Mouse (Mus musculus) CH12.LX (cell line): ENCODE measurements at regions not wholly inside any gene's neighbourhood (a gene's known extent, or its start where the extent isn't known, plus 50 kb on each side); places are given as distances from the start of the nearest gene placed in this dataset.

Experiments used
- DNase-seq: peaks from one replicate; pipeline ENCODE4 v3.0.0-alpha.2; 2013; ENCODE audit errors: extremely low read depth
- H3K27ac ChIP-seq: 2 replicates; pipeline ENCODE4 v1.5.1; 2012; ENCODE audit warnings: low read depth, mild to moderate bottlenecking, control low read depth, moderate library complexity; ENCODE audit not compliant: insufficient read depth
- H3K27me3 ChIP-seq: replicated peaks from 2 replicates; pipeline ENCODE3; 2012; ENCODE audit warnings: inconsistent platforms
- H3K36me3 ChIP-seq, 2 experiments: replicated peaks in 1 of 2; 2 replicates each; pipeline versions ENCODE3 to v1.6.1; 2012; ENCODE audit warnings: inconsistent platforms in 1 of 2, low read length in 1 of 2, mild to moderate bottlenecking in 1 of 2, mixed read lengths in 1 of 2, moderate library complexity in 1 of 2; ENCODE audit not compliant: control insufficient read depth in 1 of 2, insufficient read depth in 1 of 2
- H3K4me1 ChIP-seq, 2 experiments: 2 replicates each; pipeline ENCODE4 v1.6.1; 2012; ENCODE audit warnings: inconsistent platforms in 1 of 2, moderate library complexity in 1 of 2; ENCODE audit not compliant: insufficient read depth in 2 of 2, control insufficient read depth in 1 of 2
- H3K4me2 ChIP-seq: 2 replicates; pipeline ENCODE4 v1.6.1; 2012; ENCODE audit warnings: low read depth, mild to moderate bottlenecking, control low read depth; ENCODE audit not compliant: poor library complexity, insufficient read depth, severe bottlenecking
- H3K4me3 ChIP-seq, 3 experiments: fragments of 150-350 bp in 1 of 3; sonication (generic) in 1 of 3; replicated peaks in 1 of 3; 2 replicates each; pipeline versions ENCODE3 to v1.5.1; 2011 to 2012; ENCODE audit warnings: low read depth in 2 of 3, low read length in 2 of 3, mild to moderate bottlenecking in 2 of 3, moderate library complexity in 2 of 3, control low read depth in 1 of 3, improper control_type of control experiment in 1 of 3, inconsistent platforms in 1 of 3, mixed read lengths in 1 of 3; ENCODE audit not compliant: poor library complexity in 1 of 3
- H3K79me2 ChIP-seq: replicated peaks from 2 replicates; pipeline ENCODE4 v1.6.1; 2012; ENCODE audit warnings: mild to moderate bottlenecking, moderate library complexity; ENCODE audit not compliant: control insufficient read depth, poor library complexity, insufficient read depth, severe bottlenecking; ENCODE audit errors: extremely low read depth
- H3K9ac ChIP-seq: 2 replicates; pipeline ENCODE4 v1.6.1; 2012; ENCODE audit warnings: low read depth, mild to moderate bottlenecking, control low read depth, moderate library complexity; ENCODE audit not compliant: insufficient read depth
- H3K9me3 ChIP-seq: replicated peaks from 2 replicates; pipeline ENCODE3; 2012; ENCODE audit warnings: low read length, inconsistent platforms, mixed read lengths
- CTCF ChIP-seq, 2 experiments: IDR thresholded peaks in 1 of 2; conservative IDR thresholded peaks in 1 of 2; 2 replicates each; pipeline ENCODE4 v1.5.1; 2011 to 2012; ENCODE audit warnings: low read depth in 2 of 2, low read length in 2 of 2, improper control_type of control experiment in 1 of 2, inconsistent platforms in 1 of 2, mild to moderate bottlenecking in 1 of 2, moderate library complexity in 1 of 2
- E2F4 ChIP-seq: IDR thresholded peaks from 2 replicates; pipeline ENCODE4 v1.6.1; 2011; ENCODE audit warnings: low read depth, low read length, improper control_type of control experiment; ENCODE audit not compliant: insufficient replicate concordance
- ELF1 ChIP-seq: IDR thresholded peaks from 2 replicates; pipeline ENCODE4 v1.6.1; 2014; ENCODE audit warnings: low read depth, mild to moderate bottlenecking, inconsistent platforms, low read length, improper control_type of control experiment
- EP300 ChIP-seq: IDR thresholded peaks from 2 replicates; pipeline ENCODE4 v1.6.1; 2011; ENCODE audit warnings: low read length, improper control_type of control experiment
- ETS1 ChIP-seq: conservative IDR thresholded peaks from 2 replicates; pipeline ENCODE4 v1.6.1; 2012; ENCODE audit warnings: low read depth, mild to moderate bottlenecking, inconsistent platforms, low read length, improper control_type of control experiment, moderate library complexity
- GABPA ChIP-seq: IDR thresholded peaks from 2 replicates; pipeline ENCODE4 v1.6.1; 2012; ENCODE audit warnings: low read depth, low read length, improper control_type of control experiment, inconsistent platforms; ENCODE audit not compliant: insufficient replicate concordance
- HCFC1 ChIP-seq: IDR thresholded peaks from 2 replicates; pipeline ENCODE4 v1.6.1; 2012; ENCODE audit warnings: low read depth, mild to moderate bottlenecking, inconsistent platforms, low read length, improper control_type of control experiment
- MAX ChIP-seq: IDR thresholded peaks from 2 replicates; pipeline ENCODE4 v1.6.1; 2011; ENCODE audit warnings: low read length, improper control_type of control experiment
- MAZ ChIP-seq: IDR thresholded peaks from 2 replicates; pipeline ENCODE4 v1.6.1; 2012; ENCODE audit warnings: low read depth, mild to moderate bottlenecking, inconsistent platforms, low read length, improper control_type of control experiment, moderate library complexity
- MEF2A ChIP-seq: IDR thresholded peaks from 2 replicates; pipeline ENCODE4 v1.6.1; 2014; ENCODE audit warnings: low read depth, mild to moderate bottlenecking, inconsistent platforms, low read length, improper control_type of control experiment, borderline replicate concordance
- MXI1 ChIP-seq: IDR thresholded peaks from 2 replicates; pipeline ENCODE4 v1.6.1; 2011; ENCODE audit warnings: mild to moderate bottlenecking, low read depth, low read length, improper control_type of control experiment
- MYC ChIP-seq: IDR thresholded peaks from 2 replicates; pipeline ENCODE4 v1.6.1; 2011; ENCODE audit warnings: low read depth, mild to moderate bottlenecking, improper control_type of control experiment, low read length
- NRF1 ChIP-seq: IDR thresholded peaks from 2 replicates; pipeline ENCODE4 v1.6.1; 2014; ENCODE audit warnings: low read depth, mild to moderate bottlenecking, inconsistent platforms, low read length, improper control_type of control experiment, moderate library complexity
- PAX5 ChIP-seq: IDR thresholded peaks from 2 replicates; pipeline ENCODE4 v1.6.1; 2012; ENCODE audit warnings: low read length, inconsistent platforms, mixed read lengths
- POLR2A ChIP-seq: IDR thresholded peaks from 2 replicates; pipeline ENCODE4 v1.6.1; 2011; ENCODE audit warnings: low read depth, mild to moderate bottlenecking, improper control_type of control experiment, low read length
- POLR2AphosphoS2 ChIP-seq: IDR thresholded peaks from 2 replicates; pipeline ENCODE4 v1.6.1; 2011; ENCODE audit warnings: low read depth, low read length, improper control_type of control experiment
- SMC3 ChIP-seq: IDR thresholded peaks from 2 replicates; pipeline ENCODE4 v1.6.1; 2011; ENCODE audit warnings: low read depth, low read length, improper control_type of control experiment
- TBP ChIP-seq: conservative IDR thresholded peaks from 2 replicates; pipeline ENCODE4 v1.6.1; 2011; ENCODE audit warnings: low read depth, low read length, improper control_type of control experiment
- TCF12 ChIP-seq: IDR thresholded peaks from 2 replicates; pipeline ENCODE4 v1.6.1; 2014; ENCODE audit warnings: low read depth, mild to moderate bottlenecking, inconsistent platforms, low read length, improper control_type of control experiment
- UBTF ChIP-seq: IDR thresholded peaks from 2 replicates; pipeline ENCODE4 v1.6.1; 2012; ENCODE audit warnings: low read depth, mild to moderate bottlenecking, inconsistent platforms, low read length, improper control_type of control experiment, moderate library complexity
- USF2 ChIP-seq: conservative IDR thresholded peaks from 2 replicates; pipeline ENCODE4 v1.6.1; 2011; ENCODE audit warnings: low read depth, low read length, improper control_type of control experiment
- ZC3H11A ChIP-seq: IDR thresholded peaks from 2 replicates; pipeline ENCODE4 v1.6.1; 2012; ENCODE audit warnings: low read depth, mild to moderate bottlenecking, inconsistent platforms, low read length, improper control_type of control experiment
- dilution Hi-C: fragments of 300-500 bp; cut with MboI; formaldehyde crosslinking; loops from 2 replicates; pipeline ENCODE4 v1.14.3; 2020; ENCODE audit warnings: low sequenced_read_pairs; ENCODE audit not compliant: extremely low pct_unique_long_range_greater_than_20kb, extremely low pct_ligation_motif_present
- in situ Hi-C: fragments of 300-500 bp; cut with MboI; formaldehyde crosslinking; loops from 3 replicates; pipeline ENCODE4 v1.14.3; 2019; ENCODE audit warnings: low sequenced_read_pairs, low pct_ligation_motif_present, low pct_unique_long_range_greater_than_20kb, mixed read lengths

DNA sequence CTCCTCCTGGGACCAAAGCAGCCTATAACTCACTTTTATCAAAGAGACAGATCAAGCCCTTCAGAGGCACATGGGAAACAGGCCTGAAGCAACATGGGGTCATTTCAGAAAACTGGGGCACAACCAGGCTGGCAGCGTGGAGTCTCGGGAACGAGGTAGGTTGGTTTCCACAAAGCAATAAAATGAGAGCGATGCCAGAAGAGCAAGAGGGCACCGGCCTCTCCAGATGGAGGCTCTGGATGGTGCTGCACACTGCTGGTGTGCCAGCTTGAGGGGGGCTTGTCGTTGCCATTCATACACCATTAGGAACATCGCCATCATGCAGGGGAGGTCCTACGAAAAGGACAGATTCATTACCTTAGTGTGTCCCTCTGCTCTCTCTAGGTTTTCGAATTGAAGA is 630.6 kb downstream of the Diaph3 start:
- dilution Hi-C loops = no loop called here
- TF ChIP-seq POLR2A (no peak), UBTF (no peak), POLR2AphosphoS2 (no peak), ELF1 (no peak), EP300 (no peak), MYC (no peak), ZC3H11A (no peak), TCF12 (no peak), NRF1 (no peak), HCFC1 (no peak), MAX (no peak), GABPA (no peak), SMC3 (no peak), MAZ (no peak), TBP (no peak)
- no peak for DNase-seq

DNA sequence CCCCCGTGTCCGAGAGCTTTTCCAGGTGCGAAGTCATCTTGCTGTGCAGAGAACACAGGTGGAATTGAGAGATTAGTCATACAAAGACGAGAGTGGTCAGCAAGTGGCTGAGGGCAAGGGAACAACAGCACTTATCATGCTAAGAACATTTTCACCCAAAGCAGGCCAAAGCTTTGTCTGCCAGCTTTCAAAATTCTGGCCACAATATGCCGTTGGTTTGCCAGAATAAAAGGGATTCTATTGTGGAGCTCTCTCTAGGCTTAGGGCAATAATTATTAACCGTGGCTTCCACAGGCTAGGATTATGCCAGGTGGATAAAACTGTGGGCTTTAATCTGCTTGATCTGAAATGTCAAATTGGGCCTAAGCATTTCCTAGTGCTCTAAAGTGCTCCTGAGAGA is 631.3 kb downstream of the Diaph3 start:
- DNase-seq = no peak
- dilution Hi-C loops (no loop called here), in situ Hi-C loops (no loop called here)
- no peak for TF ChIP-seq E2F4
- no peak overlapping the region for H3K4me2 ChIP-seq
- H3K9ac ChIP-seq = no peak overlapping the region
- no peaks in the 10 kb centered on the region for H3K4me1 ChIP-seq
- H3K27me3 ChIP-seq = no peaks in the 10 kb centered on the region
- no peaks in the 10 kb centered on the region for H3K36me3 ChIP-seq
- H3K4me3 ChIP-seq = no peak overlapping the region
- no peaks in the 10 kb centered on the region for H3K79me2 ChIP-seq
- no peak overlapping the region for H3K27ac ChIP-seq
- H3K9me3 ChIP-seq = peaks cover 2% of the 10 kb centered on the region

More for the DNA sequence above, 630.6 kb downstream of the Diaph3 start:
- in situ Hi-C loops = no loop called here
- Histone ChIP-seq H3K4me2 (no peak overlapping the region), H3K79me2 (no peaks in the 10 kb centered on the region), H3K36me3 (no peaks in the 10 kb centered on the region), H3K27ac (no peak overlapping the region), H3K4me3 (no peak overlapping the region), H3K4me1 (no peaks in the 10 kb centered on the region), H3K27me3 (no peaks in the 10 kb centered on the region), H3K9me3 (peaks cover 2% of the 10 kb centered on the region), H3K9ac (no peak overlapping the region)

DNA sequence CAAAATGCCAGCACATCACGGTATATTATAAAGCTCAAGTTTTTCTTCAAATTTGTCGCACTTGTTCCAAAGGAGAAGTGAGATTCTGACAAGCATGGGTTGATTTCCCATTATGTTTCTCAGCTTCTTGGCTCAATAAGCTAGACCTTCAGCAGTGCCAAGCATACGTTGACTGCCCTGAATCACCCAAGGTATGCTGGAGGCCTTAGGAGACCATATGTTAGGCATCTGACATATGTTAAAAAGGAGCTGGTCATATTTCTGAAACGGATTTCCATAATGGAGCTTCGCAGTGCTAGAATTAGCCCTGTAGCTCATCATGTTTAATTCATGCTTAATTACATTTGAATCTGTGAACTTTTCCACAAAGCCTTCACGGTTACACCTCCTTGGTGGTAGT is 634.7 kb downstream of the Diaph3 start:
- H3K27me3 ChIP-seq = no peaks in the 10 kb centered on the region
- dilution Hi-C loops = no loop called here

More for the DNA sequence above, 634.7 kb downstream of the Diaph3 start:
- Histone ChIP-seq H3K4me1 (no peaks in the 10 kb centered on the region), H3K79me2 (no peaks in the 10 kb centered on the region), H3K9ac (no peak overlapping the region), H3K9me3 (peaks cover 2% of the 10 kb centered on the region), H3K4me2 (no peak overlapping the region), H3K27ac (no peak overlapping the region), H3K4me3 (no peak overlapping the region), H3K36me3 (no peaks in the 10 kb centered on the region)
- no peak for DNase-seq
- TF ChIP-seq MXI1 (no peak), ELF1 (no peak), CTCF (conservative IDR thresholded peaks at IDR 0.05 in 1 of 2, IDR thresholded peaks at IDR 0.05 in 1 of 2; ENCODE audit: low read depth in 2 of 2, low read length in 2 of 2) (no peak), MEF2A (no peak), USF2 (no peak), PAX5 (no peak), ETS1 (no peak)
- TF ChIP-seq, all 38 proteins: peak for 0
- in situ Hi-C loops = no loop called here
